Mouse (Mus musculus) megakaryocyte-erythroid progenitor cell, adult 5 weeks (primary cell): ENCODE data around the gene Ccdc28a. TPM values are rescaled to one million over a fixed set of nuclear protein-coding genes. Genes with fewer than 3 reads are reported as not detected.

ENCODE experiments used
- polyA plus RNA-seq: library from polyadenylated mRNA; stranded (reverse); fragments of >175 nt; gene quantifications from 2 replicates; pipeline ENCODE4 v1.2.3, GENCODE M21; 2012

Ccdc28a gene
- polyA plus RNA-seq: 0.85 and 1.2 TPM in 2 replicates

GRCm38 (mm10) chr10:18234560-18235401 lies at the start of gene Ccdc28a:
Gene Ccdc28a (minus strand): TSS chr10:18234998.

DNA sequence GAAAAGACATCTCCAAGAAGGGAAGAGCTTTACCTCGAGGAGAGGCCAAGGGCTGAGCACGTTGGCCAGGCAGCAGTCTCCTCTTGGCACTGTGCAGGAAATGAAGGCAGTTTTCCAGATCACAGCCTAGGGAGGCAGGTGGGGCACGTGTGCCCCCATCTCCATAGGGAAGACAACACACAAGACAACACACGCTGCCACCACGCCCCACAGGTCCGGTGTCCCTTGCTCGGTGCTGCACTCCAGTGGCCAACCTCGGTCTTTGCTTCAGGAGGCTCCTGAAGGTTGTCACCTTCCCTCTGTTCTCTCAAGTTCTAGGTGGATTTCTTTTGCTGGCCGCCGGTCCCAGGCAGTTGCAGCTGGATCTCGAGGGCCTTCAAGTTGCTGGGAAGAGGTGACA lies 24.1 kb downstream of the Ccdc28a start, which contains the start of gene Ect2l:
Gene Ect2l, minus strand, starts transcription at position 165 of the 400 bp plus-strand sequence.

Other genes starting within 250 kb of the Ccdc28a start
- gene Abracl, start 211.7 kb downstream of the Ccdc28a start, polyA plus RNA-seq: 88.5 and 92.8 TPM in 2 replicates
- gene Reps1, start 179.1 kb downstream of the Ccdc28a start, polyA plus RNA-seq: 51.2 and 58.1 TPM in 2 replicates
- gene Ect2l, start 24.1 kb downstream of the Ccdc28a start, polyA plus RNA-seq: not detected in 2 replicates
- 0.51 and 0.74 TPM in 2 replicates for gene Nhsl1, start 84.0 kb upstream of the Ccdc28a start, polyA plus RNA-seq